Mouse (Mus musculus): ENCODE data around the gene Arhgef38. TPM values are rescaled to one million over a fixed set of nuclear protein-coding genes. Genes with fewer than 3 reads are reported as not detected.

The Arhgef38 gene
- polyA plus RNA-seq, 1 experiment from 2014 or later: not detected

- no peak for ATAC-seq (ENCODE audit: insufficient number of reproducible peaks, insufficient read depth, low FRiP score, low TSS enrichment, low read depth)
Measured at GRCm38 (mm10) chr3:133165130-133165529, 69.6 kb downstream of the Arhgef38 start.

GRCm38 (mm10) chr3:133163913-133164406 lies 70.8 kb downstream of the Arhgef38 start:
- no peak overlapping the region for H3K4me3 ChIP-seq (replicated peaks)

More at GRCm38 (mm10) chr3:133165130-133165529, 69.6 kb downstream of the Arhgef38 start:
- no peak overlapping the region for H3K4me2 ChIP-seq
- no peak overlapping the region for H3K4me3 ChIP-seq (replicated peaks)
- no peak overlapping the region for H3K9ac ChIP-seq (replicated peaks)
- H3K27me3 ChIP-seq: no peaks in the 10 kb centered on the region
- WGBS: 30% methylated on average over 1 of the region's 1 CpGs
- no peaks in the 10 kb centered on the region for H3K4me1 ChIP-seq (replicated peaks)
- H3K36me3 ChIP-seq: no peaks in the 10 kb centered on the region
- no peaks in the 10 kb centered on the region for H3K9me3 ChIP-seq
- no peak overlapping the region for H3K27ac ChIP-seq

GRCm38 (mm10) chr3:133163174-133163573 lies 71.6 kb downstream of the Arhgef38 start:
- ATAC-seq (ENCODE audit: insufficient number of reproducible peaks, insufficient read depth, low FRiP score, low TSS enrichment, low read depth): no peak

More at GRCm38 (mm10) chr3:133163913-133164406, 70.8 kb downstream of the Arhgef38 start:
- 86% methylated on average over 6 of the region's 6 CpGs for whole genome bisulfite sequencing
- H3K4me2 ChIP-seq: no peak overlapping the region
- no peaks in the 10 kb centered on the region for H3K27me3 ChIP-seq
- no peaks in the 10 kb centered on the region for H3K4me1 ChIP-seq (replicated peaks)
- no peak overlapping the region for H3K9ac ChIP-seq (replicated peaks)
- H3K9me3 ChIP-seq: no peaks in the 10 kb centered on the region
- no peak for ATAC-seq (ENCODE audit: insufficient number of reproducible peaks, insufficient read depth, low FRiP score, low TSS enrichment, low read depth)
- no peaks in the 10 kb centered on the region for H3K36me3 ChIP-seq
- H3K27ac ChIP-seq: no peak overlapping the region

GRCm38 (mm10) chr3:133161407-133161806 lies 73.3 kb downstream of the Arhgef38 start:
- H3K4me1 ChIP-seq (replicated peaks): no peaks in the 10 kb centered on the region
- WGBS: 86% methylated on average over 1 of the region's 1 CpGs
- H3K9ac ChIP-seq (replicated peaks): no peak overlapping the region
- H3K27me3 ChIP-seq: no peaks in the 10 kb centered on the region
- ATAC-seq (ENCODE audit: insufficient number of reproducible peaks, insufficient read depth, low FRiP score, low TSS enrichment, low read depth): no peak
- H3K4me3 ChIP-seq (replicated peaks): no peak overlapping the region
- no peak overlapping the region for H3K4me2 ChIP-seq
- H3K27ac ChIP-seq: no peak overlapping the region
- no peaks in the 10 kb centered on the region for H3K9me3 ChIP-seq
- no peaks in the 10 kb centered on the region for H3K36me3 ChIP-seq

More at GRCm38 (mm10) chr3:133163174-133163573, 71.6 kb downstream of the Arhgef38 start:
- no peaks in the 10 kb centered on the region for H3K36me3 ChIP-seq
- WGBS: 67% methylated on average over 7 of the region's 7 CpGs
- no peaks in the 10 kb centered on the region for H3K4me1 ChIP-seq (replicated peaks)
- no peak overlapping the region for H3K27ac ChIP-seq
- no peak overlapping the region for H3K4me3 ChIP-seq (replicated peaks)
- no peak overlapping the region for H3K9ac ChIP-seq (replicated peaks)
- H3K9me3 ChIP-seq: no peaks in the 10 kb centered on the region
- H3K27me3 ChIP-seq: no peaks in the 10 kb centered on the region
- no peak overlapping the region for H3K4me2 ChIP-seq

- H3K9ac ChIP-seq (replicated peaks): no peak overlapping the region
- no peaks in the 10 kb centered on the region for H3K9me3 ChIP-seq
- no peaks in the 10 kb centered on the region for H3K36me3 ChIP-seq
- no peak overlapping the region for H3K4me2 ChIP-seq
- H3K27me3 ChIP-seq: no peaks in the 10 kb centered on the region
- no peak overlapping the region for H3K4me3 ChIP-seq (replicated peaks)
- no peak overlapping the region; the same call in 1 of the 2 replicates for H3K27ac ChIP-seq
- ATAC-seq (ENCODE audit: insufficient number of reproducible peaks, insufficient read depth, low FRiP score, low TSS enrichment, low read depth): no peak
- H3K4me1 ChIP-seq (replicated peaks): no peaks in the 10 kb centered on the region
- 59% methylated on average over 5 of the region's 5 CpGs for WGBS
Measured at GRCm38 (mm10) chr3:133158260-133158659, 76.5 kb downstream of the Arhgef38 start.

GRCm38 (mm10) chr3:133154683-133155082 lies 80.1 kb downstream of the Arhgef38 start:
- no peak for ATAC-seq (ENCODE audit: insufficient number of reproducible peaks, insufficient read depth, low FRiP score, low TSS enrichment, low read depth)
- Histone ChIP-seq H3K4me2 (no peak overlapping the region), H3K4me1 (replicated peaks) (no peaks in the 10 kb centered on the region), H3K36me3 (no peaks in the 10 kb centered on the region), H3K27me3 (no peaks in the 10 kb centered on the region), H3K27ac (no peak overlapping the region), H3K9me3 (no peaks in the 10 kb centered on the region), H3K4me3 (replicated peaks) (no peak overlapping the region), H3K9ac (replicated peaks) (no peak overlapping the region)
- WGBS: 80% methylated on average over 8 of the region's 8 CpGs

GRCm38 (mm10) chr3:133153629-133154028 lies 81.1 kb downstream of the Arhgef38 start:
- no peak overlapping the region for H3K4me2 ChIP-seq
- H3K9ac ChIP-seq (replicated peaks): no peak overlapping the region
- no peaks in the 10 kb centered on the region for H3K36me3 ChIP-seq
- 81% methylated on average over 6 of the region's 6 CpGs for WGBS
- no peaks in the 10 kb centered on the region for H3K9me3 ChIP-seq
- no peaks in the 10 kb centered on the region for H3K27me3 ChIP-seq
- no peaks in the 10 kb centered on the region for H3K4me1 ChIP-seq (replicated peaks)
- no peak overlapping the region for H3K4me3 ChIP-seq (replicated peaks)
- no peak for ATAC-seq (ENCODE audit: insufficient number of reproducible peaks, insufficient read depth, low FRiP score, low TSS enrichment, low read depth)
- H3K27ac ChIP-seq: no peak overlapping the region

- no peaks in the 10 kb centered on the region for H3K9me3 ChIP-seq
- no peaks in the 10 kb centered on the region for H3K4me1 ChIP-seq (replicated peaks)
- no peaks in the 10 kb centered on the region for H3K36me3 ChIP-seq
- ATAC-seq (ENCODE audit: insufficient number of reproducible peaks, insufficient read depth, low FRiP score, low TSS enrichment, low read depth): no peak
- H3K27ac ChIP-seq: no peak overlapping the region
- no peak overlapping the region for H3K4me3 ChIP-seq (replicated peaks)
- H3K27me3 ChIP-seq: no peaks in the 10 kb centered on the region
- H3K9ac ChIP-seq (replicated peaks): no peak overlapping the region
- WGBS: 69% methylated on average over 1 of the region's 1 CpGs
- H3K4me2 ChIP-seq: no peak overlapping the region
Measured at GRCm38 (mm10) chr3:133152831-133153230, 81.9 kb downstream of the Arhgef38 start.

- 91% methylated on average over 6 of the region's 6 CpGs for WGBS
- H3K36me3 ChIP-seq: no peaks in the 10 kb centered on the region
- H3K4me3 ChIP-seq (replicated peaks): no peak overlapping the region
- H3K9ac ChIP-seq (replicated peaks): no peak overlapping the region
- no peaks in the 10 kb centered on the region for H3K9me3 ChIP-seq
- ATAC-seq (ENCODE audit: insufficient number of reproducible peaks, insufficient read depth, low FRiP score, low TSS enrichment, low read depth): no peak
- H3K27me3 ChIP-seq: no peaks in the 10 kb centered on the region
- no peaks in the 10 kb centered on the region for H3K4me1 ChIP-seq (replicated peaks)
- H3K4me2 ChIP-seq: no peak overlapping the region
- no peak overlapping the region for H3K27ac ChIP-seq
Measured at GRCm38 (mm10) chr3:133151629-133152028, 83.1 kb downstream of the Arhgef38 start.

- Histone ChIP-seq H3K36me3 (no peaks in the 10 kb centered on the region), H3K9ac (replicated peaks) (no peak overlapping the region), H3K27me3 (no peaks in the 10 kb centered on the region), H3K27ac (no peak overlapping the region), H3K4me2 (no peak overlapping the region), H3K4me1 (replicated peaks) (no peaks in the 10 kb centered on the region), H3K9me3 (no peaks in the 10 kb centered on the region), H3K4me3 (replicated peaks) (no peak overlapping the region)
- ATAC-seq (ENCODE audit: insufficient number of reproducible peaks, insufficient read depth, low FRiP score, low TSS enrichment, low read depth): no peak
- WGBS: 85% methylated on average over 6 of the region's 6 CpGs
Measured at GRCm38 (mm10) chr3:133144511-133145147, 90.1 kb downstream of the Arhgef38 start.

GRCm38 (mm10) chr3:133141877-133142276 lies 92.9 kb downstream of the Arhgef38 start:
- Histone ChIP-seq H3K27me3 (no peaks in the 10 kb centered on the region), H3K9ac (replicated peaks) (no peak overlapping the region), H3K36me3 (no peaks in the 10 kb centered on the region), H3K27ac (no peak overlapping the region), H3K9me3 (no peaks in the 10 kb centered on the region), H3K4me1 (replicated peaks) (no peaks in the 10 kb centered on the region), H3K4me2 (no peak overlapping the region), H3K4me3 (replicated peaks) (no peak overlapping the region)
- no peak for ATAC-seq (ENCODE audit: insufficient number of reproducible peaks, insufficient read depth, low FRiP score, low TSS enrichment, low read depth)
- 84% methylated on average over 6 of the region's 6 CpGs for WGBS

GRCm38 (mm10) chr3:133132611-133133010 lies 102.1 kb downstream of the Arhgef38 start:
- H3K27ac ChIP-seq: no peak overlapping the region
- WGBS: 75% methylated on average over 8 of the region's 8 CpGs
- no peaks in the 10 kb centered on the region for H3K36me3 ChIP-seq
- H3K27me3 ChIP-seq: no peaks in the 10 kb centered on the region
- H3K4me1 ChIP-seq (replicated peaks): no peaks in the 10 kb centered on the region
- no peak overlapping the region for H3K9ac ChIP-seq (replicated peaks)
- no peak for ATAC-seq (ENCODE audit: insufficient number of reproducible peaks, insufficient read depth, low FRiP score, low TSS enrichment, low read depth)
- no peaks in the 10 kb centered on the region for H3K9me3 ChIP-seq
- no peak overlapping the region for H3K4me2 ChIP-seq
- H3K4me3 ChIP-seq (replicated peaks): no peak overlapping the region
